Mouse (Mus musculus): ENCODE results near the gene Cd68. TPM values are rescaled to one million over a fixed set of nuclear protein-coding genes. Genes with fewer than 3 reads are reported as not detected.

Gene Cd68
- polyA plus RNA-seq, 2 experiments = 16.6 to 20.5 TPM

GRCm38 (mm10) chr11:69710470-69710869 is 44.5 kb upstream of the Cd68 start:
- Histone ChIP-seq H3K27ac (replicated peaks; ENCODE audit: low read depth, low read length) (no peak overlapping the region), H3K9me3 (ENCODE audit: control insufficient read depth, low read length) (no peaks in the 10 kb centered on the region), H3K4me2 (replicated peaks; ENCODE audit: low read depth, low read length, severe bottlenecking) (no peak overlapping the region), H3K36me3 (ENCODE audit: control insufficient read depth, insufficient read depth, low read length) (no peaks in the 10 kb centered on the region), H3K27me3 (ENCODE audit: control insufficient read depth, insufficient read depth, low read length) (no peaks in the 10 kb centered on the region), H3K4me3 (replicated peaks; ENCODE audit: low read length) (no peak overlapping the region), H3K9ac (ENCODE audit: low read depth, low read length, severe bottlenecking) (no peak overlapping the region), H3K4me1 (ENCODE audit: control insufficient read depth, insufficient read depth, low read length) (no peaks in the 10 kb centered on the region; the same call in 1 of the 2 replicates)
- TF ChIP-seq POLR2A (IDR thresholded peaks at IDR 0.05; ENCODE audit: borderline replicate concordance, extremely low read depth, insufficient read depth, insufficient read length) = no peak
- DNase-seq (ENCODE audit: low spot score) (no peak), ATAC-seq (ENCODE audit: low FRiP score, low read depth) (no peak)
- WGBS = 80% methylated on average over 3 of the region's 3 CpGs

DNA sequence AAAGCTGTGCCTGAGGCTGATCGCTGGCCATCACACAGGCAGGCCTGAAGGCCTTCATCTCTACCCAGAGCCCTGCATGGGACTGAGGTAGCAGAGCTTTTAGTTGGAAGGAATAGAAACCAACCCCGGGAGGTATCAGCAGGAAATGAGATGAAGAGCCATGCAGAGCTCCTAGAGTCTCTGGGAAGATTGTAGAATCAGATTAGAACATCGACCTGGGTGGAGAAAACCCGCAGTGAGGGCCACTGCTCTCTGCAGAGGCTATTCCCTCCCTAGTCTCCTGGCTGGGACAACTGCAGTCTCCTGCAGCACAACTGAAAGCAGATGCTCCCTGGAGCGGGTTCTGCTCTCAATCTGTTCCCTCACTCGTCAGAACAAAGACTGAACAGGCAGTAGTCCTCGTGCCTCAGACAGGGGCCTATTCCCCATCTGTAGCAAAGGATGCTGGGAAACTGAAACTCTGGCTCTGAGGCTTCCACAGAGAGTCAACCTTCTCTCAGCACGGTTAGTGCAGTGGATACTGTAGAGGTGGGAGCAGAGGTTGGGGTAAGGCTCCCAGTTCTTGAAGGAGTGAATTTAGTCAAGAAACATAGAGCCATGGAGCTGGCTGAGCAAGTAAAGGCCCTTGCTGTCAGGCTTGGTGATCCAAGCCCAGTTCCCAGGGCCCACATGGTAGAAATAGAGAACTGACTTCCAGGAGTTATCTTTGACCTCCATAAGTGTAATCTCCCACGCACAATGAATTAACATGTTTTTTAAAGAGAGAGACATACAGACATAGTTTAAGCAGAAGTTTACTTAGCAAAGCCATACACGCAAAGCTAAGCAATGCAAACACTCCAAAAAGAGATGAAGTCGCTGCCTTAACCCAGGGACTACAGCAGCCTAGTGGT is 43.8 kb upstream of the Cd68 start:
- 0 out of 2 replicates have a peak overlapping the region, but pooled peaks have one; percentile 30 for H3K27ac ChIP-seq (replicated peaks; ENCODE audit: low read depth, low read length)
- no peaks in the 10 kb centered on the region for H3K27me3 ChIP-seq (ENCODE audit: control insufficient read depth, insufficient read depth, low read length)
- 0 out of 2 replicates have a peak overlapping the region, but pooled peaks have one; percentile 18 for H3K9ac ChIP-seq (ENCODE audit: low read depth, low read length, severe bottlenecking)
- DNase-seq (ENCODE audit: low spot score) = no peak
- no peaks in the 10 kb centered on the region for H3K36me3 ChIP-seq (ENCODE audit: control insufficient read depth, insufficient read depth, low read length)
- H3K4me1 ChIP-seq (ENCODE audit: control insufficient read depth, insufficient read depth, low read length) = no peaks in the 10 kb centered on the region; the same call in 1 of the 2 replicates
- WGBS = 51% methylated on average over 11 of the region's 11 CpGs
- no peak overlapping the region for H3K4me2 ChIP-seq (replicated peaks; ENCODE audit: low read depth, low read length, severe bottlenecking)
- H3K4me3 ChIP-seq (replicated peaks; ENCODE audit: low read length) = no peak overlapping the region
- H3K9me3 ChIP-seq (ENCODE audit: control insufficient read depth, low read length) = no peaks in the 10 kb centered on the region
- no peak for TF ChIP-seq POLR2A (IDR thresholded peaks at IDR 0.05; ENCODE audit: borderline replicate concordance, extremely low read depth, insufficient read depth, insufficient read length)
- no peak for ATAC-seq (ENCODE audit: low FRiP score, low read depth)

GRCm38 (mm10) chr11:69708614-69709265 is 42.8 kb upstream of the Cd68 start:
- no peak for ATAC-seq (ENCODE audit: low FRiP score, low read depth)
- TF ChIP-seq POLR2A (IDR thresholded peaks at IDR 0.05; ENCODE audit: borderline replicate concordance, extremely low read depth, insufficient read depth, insufficient read length) = no peak
- H3K36me3 ChIP-seq (ENCODE audit: control insufficient read depth, insufficient read depth, low read length) = no peaks in the 10 kb centered on the region
- no peak overlapping the region for H3K27ac ChIP-seq (replicated peaks; ENCODE audit: low read depth, low read length)
- H3K27me3 ChIP-seq (ENCODE audit: control insufficient read depth, insufficient read depth, low read length) = no peaks in the 10 kb centered on the region
- H3K4me2 ChIP-seq (replicated peaks; ENCODE audit: low read depth, low read length, severe bottlenecking) = no peak overlapping the region
- H3K9me3 ChIP-seq (ENCODE audit: control insufficient read depth, low read length) = no peaks in the 10 kb centered on the region
- no peak overlapping the region for H3K4me3 ChIP-seq (replicated peaks; ENCODE audit: low read length)
- WGBS = 58% methylated on average over 3 of the region's 3 CpGs
- no peak for DNase-seq (ENCODE audit: low spot score)
- H3K4me1 ChIP-seq (ENCODE audit: control insufficient read depth, insufficient read depth, low read length) = no peaks in the 10 kb centered on the region; the same call in 1 of the 2 replicates
- H3K9ac ChIP-seq (ENCODE audit: low read depth, low read length, severe bottlenecking) = no peak overlapping the region

DNA sequence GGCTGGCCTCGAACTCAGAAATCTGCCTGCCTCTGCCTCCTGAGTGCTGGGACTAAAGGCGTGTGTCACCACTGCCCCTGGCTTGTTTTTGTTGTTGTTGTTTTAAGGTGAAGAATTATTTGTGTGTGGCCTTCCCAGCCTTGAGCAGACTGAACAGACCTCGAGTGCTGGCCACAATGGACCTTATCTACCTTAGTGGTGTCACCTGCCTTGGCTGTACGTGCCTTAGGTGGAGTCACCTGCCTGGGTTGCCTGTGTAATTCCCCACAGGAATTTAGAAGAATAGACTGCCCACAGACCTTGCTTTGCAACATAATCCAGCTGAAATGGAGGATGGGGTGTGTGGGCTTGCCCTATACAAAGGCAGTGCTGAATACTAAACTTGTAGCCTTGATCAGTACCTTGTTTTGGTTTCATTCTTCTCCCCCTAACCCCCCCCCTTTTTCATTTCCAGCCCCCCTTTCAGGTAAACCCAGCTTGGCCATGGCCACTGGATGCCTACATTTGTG is 42.0 kb upstream of the Cd68 start:
- Histone ChIP-seq H3K4me3 (replicated peaks; ENCODE audit: low read length) (no peak overlapping the region), H3K9ac (ENCODE audit: low read depth, low read length, severe bottlenecking) (no peak overlapping the region), H3K4me2 (replicated peaks; ENCODE audit: low read depth, low read length, severe bottlenecking) (no peak overlapping the region), H3K27ac (replicated peaks; ENCODE audit: low read depth, low read length) (no peak overlapping the region), H3K4me1 (ENCODE audit: control insufficient read depth, insufficient read depth, low read length) (no peaks in the 10 kb centered on the region; the same call in 1 of the 2 replicates), H3K36me3 (ENCODE audit: control insufficient read depth, insufficient read depth, low read length) (no peaks in the 10 kb centered on the region), H3K27me3 (ENCODE audit: control insufficient read depth, insufficient read depth, low read length) (no peaks in the 10 kb centered on the region), H3K9me3 (ENCODE audit: control insufficient read depth, low read length) (no peaks in the 10 kb centered on the region)
- TF ChIP-seq POLR2A (IDR thresholded peaks at IDR 0.05; ENCODE audit: borderline replicate concordance, extremely low read depth, insufficient read depth, insufficient read length) = no peak
- DNase-seq (ENCODE audit: low spot score) (no peak), ATAC-seq (ENCODE audit: low FRiP score, low read depth) (no peak)
- 94% methylated on average over 4 of the region's 4 CpGs for whole genome bisulfite sequencing

- Histone ChIP-seq H3K4me2 (replicated peaks; ENCODE audit: low read depth, low read length, severe bottlenecking) (no peak overlapping the region), H3K27ac (replicated peaks; ENCODE audit: low read depth, low read length) (no peak overlapping the region), H3K9ac (ENCODE audit: low read depth, low read length, severe bottlenecking) (no peak overlapping the region), H3K4me1 (ENCODE audit: control insufficient read depth, insufficient read depth, low read length) (no peaks in the 10 kb centered on the region; the same call in 1 of the 2 replicates), H3K9me3 (ENCODE audit: control insufficient read depth, low read length) (no peaks in the 10 kb centered on the region), H3K4me3 (replicated peaks; ENCODE audit: low read length) (no peak overlapping the region), H3K27me3 (ENCODE audit: control insufficient read depth, insufficient read depth, low read length) (no peaks in the 10 kb centered on the region), H3K36me3 (ENCODE audit: control insufficient read depth, insufficient read depth, low read length) (no peaks in the 10 kb centered on the region)
- ATAC-seq (ENCODE audit: low FRiP score, low read depth) = no peak
- TF ChIP-seq POLR2A (IDR thresholded peaks at IDR 0.05; ENCODE audit: borderline replicate concordance, extremely low read depth, insufficient read depth, insufficient read length) = no peak
- 83% methylated on average over 4 of the region's 4 CpGs for WGBS
- no peak for DNase-seq (ENCODE audit: low spot score)
Observed at GRCm38 (mm10) chr11:69707480-69707847, 41.5 kb upstream of the Cd68 start.
